Mouse (Mus musculus) CH12.LX (cell line): Measurements from ENCODE around the gene Gria1.

Experiments
- BHLHE40 ChIP-seq: IDR thresholded peaks from 2 replicates; pipeline ENCODE4 v1.6.1; 2011; ENCODE audit warnings: mild to moderate bottlenecking, low read depth, low read length, improper control_type of control experiment
- CHD2 ChIP-seq: IDR thresholded peaks from 2 replicates; pipeline ENCODE4 v1.6.1; 2011; ENCODE audit warnings: low read length, improper control_type of control experiment
- CTCF ChIP-seq, 2 experiments: IDR thresholded peaks in 1 of 2; conservative IDR thresholded peaks in 1 of 2; 2 replicates each; pipeline ENCODE4 v1.5.1; 2011 to 2012; ENCODE audit warnings: low read depth in 2 of 2, low read length in 2 of 2, improper control_type of control experiment in 1 of 2, inconsistent platforms in 1 of 2, mild to moderate bottlenecking in 1 of 2, moderate library complexity in 1 of 2
- E2F4 ChIP-seq: IDR thresholded peaks from 2 replicates; pipeline ENCODE4 v1.6.1; 2011; ENCODE audit warnings: low read depth, low read length, improper control_type of control experiment; ENCODE audit not compliant: insufficient replicate concordance
- EP300 ChIP-seq: IDR thresholded peaks from 2 replicates; pipeline ENCODE4 v1.6.1; 2011; ENCODE audit warnings: low read length, improper control_type of control experiment
- GABPA ChIP-seq: IDR thresholded peaks from 2 replicates; pipeline ENCODE4 v1.6.1; 2012; ENCODE audit warnings: low read depth, low read length, improper control_type of control experiment, inconsistent platforms; ENCODE audit not compliant: insufficient replicate concordance
- JUN ChIP-seq: IDR thresholded peaks from 2 replicates; pipeline ENCODE4 v1.6.1; 2011; ENCODE audit warnings: low read depth, mild to moderate bottlenecking, low read length, improper control_type of control experiment, moderate library complexity; ENCODE audit not compliant: insufficient read depth
- MAZ ChIP-seq: IDR thresholded peaks from 2 replicates; pipeline ENCODE4 v1.6.1; 2012; ENCODE audit warnings: low read depth, mild to moderate bottlenecking, inconsistent platforms, low read length, improper control_type of control experiment, moderate library complexity
- MXI1 ChIP-seq: IDR thresholded peaks from 2 replicates; pipeline ENCODE4 v1.6.1; 2011; ENCODE audit warnings: mild to moderate bottlenecking, low read depth, low read length, improper control_type of control experiment
- NRF1 ChIP-seq: IDR thresholded peaks from 2 replicates; pipeline ENCODE4 v1.6.1; 2014; ENCODE audit warnings: low read depth, mild to moderate bottlenecking, inconsistent platforms, low read length, improper control_type of control experiment, moderate library complexity
- TBP ChIP-seq: conservative IDR thresholded peaks from 2 replicates; pipeline ENCODE4 v1.6.1; 2011; ENCODE audit warnings: low read depth, low read length, improper control_type of control experiment
- USF2 ChIP-seq: conservative IDR thresholded peaks from 2 replicates; pipeline ENCODE4 v1.6.1; 2011; ENCODE audit warnings: low read depth, low read length, improper control_type of control experiment

DNA sequence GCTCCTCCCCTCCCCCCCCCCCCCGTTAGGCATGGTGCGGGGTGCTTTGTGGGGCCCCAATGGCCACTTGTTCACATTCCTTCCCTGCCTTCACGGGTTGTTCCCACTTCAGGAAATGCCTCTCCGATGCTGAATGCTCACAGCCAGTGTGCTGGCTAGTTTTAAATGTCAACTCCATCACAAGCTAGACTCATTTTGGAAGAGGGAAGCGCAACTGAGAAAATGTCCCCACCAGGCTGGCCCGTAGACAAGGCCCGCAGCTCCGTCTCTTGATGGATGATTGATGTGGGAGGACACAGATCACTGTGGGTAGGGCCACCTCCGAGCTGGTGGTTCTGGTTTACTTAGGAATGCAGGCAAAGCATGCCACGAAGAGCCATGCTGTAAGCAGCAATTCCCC is 266.9 kb downstream of the Gria1 start:
- TF ChIP-seq CHD2 = no peak
- no peak for TF ChIP-seq CTCF (conservative IDR thresholded peaks at IDR 0.05 in 1 of 2, IDR thresholded peaks at IDR 0.05 in 1 of 2; ENCODE audit: low read depth in 2 of 2, low read length in 2 of 2)
- no peak for TF ChIP-seq BHLHE40
- TF ChIP-seq EP300 = no peak
- no peak for TF ChIP-seq MAZ
- no peak for TF ChIP-seq JUN
- TF ChIP-seq GABPA = no peak
- TF ChIP-seq USF2 = no peak
- TF ChIP-seq MXI1 = no peak
- TF ChIP-seq NRF1 = no peak
- no peak for TF ChIP-seq E2F4
- TF ChIP-seq TBP = no peak
